Mouse (Mus musculus) lung, postnatal 14 days (tissue): ENCODE data around the gene Vwde.

Experiments
- DNase-seq: peaks from one replicate; pipeline ENCODE4 v3.0.0; 2021

Vwde gene

GRCm38 (mm10) chr6:13224596-13225227 is at the start of gene Vwde:
Vwde (minus strand) TSS chr6:13224965.
- no peak for DNase-seq

DNA sequence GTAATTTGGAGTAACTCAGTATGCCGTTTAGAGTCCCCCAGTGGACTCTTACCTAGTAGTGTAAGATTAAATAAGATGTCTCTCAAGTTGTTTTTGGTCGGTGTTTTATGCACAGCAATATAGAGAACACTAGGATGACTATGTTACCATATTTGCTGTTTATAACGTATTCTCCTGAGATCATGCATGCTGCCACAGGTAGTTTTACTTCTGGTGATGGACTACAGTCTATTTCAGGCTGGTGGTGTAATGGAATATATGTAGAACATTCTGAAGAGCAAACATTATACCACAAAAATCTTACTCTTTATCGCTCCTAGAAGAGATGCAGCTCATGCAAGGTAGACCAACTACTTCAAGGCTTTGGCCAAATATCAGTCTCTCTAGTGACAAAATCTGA is 30.6 kb upstream of the Vwde start:
- no peak for DNase-seq

GRCm38 (mm10) chr6:13248317-13248969 is 23.7 kb upstream of the Vwde start:
- DNase-seq: no peak

- no peak for DNase-seq
Measured at GRCm38 (mm10) chr6:13206157-13206556, 18.6 kb downstream of the Vwde start.

GRCm38 (mm10) chr6:13197486-13197885 is 27.3 kb downstream of the Vwde start:
- no peak for DNase-seq

GRCm38 (mm10) chr6:13186836-13187235 is 37.9 kb downstream of the Vwde start:
- no peak for DNase-seq

DNA sequence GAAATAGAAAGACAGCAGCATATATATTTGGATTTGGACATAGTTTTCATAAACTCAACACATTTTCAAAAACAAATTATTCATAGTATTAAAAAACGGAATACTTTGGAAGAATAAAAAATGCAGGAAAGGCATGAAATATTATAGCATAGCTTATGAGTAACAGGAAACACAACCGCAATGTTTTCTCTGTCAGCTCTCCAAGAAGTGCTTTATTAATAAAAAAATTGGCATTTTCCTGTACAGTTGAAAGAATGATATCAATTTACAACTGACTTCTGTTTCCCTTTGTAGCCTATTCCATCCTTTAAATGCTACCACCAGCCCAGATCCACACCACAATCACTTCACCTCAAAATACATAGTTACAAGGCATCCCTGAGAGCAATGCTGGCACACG is 44.7 kb downstream of the Vwde start:
- DNase-seq: no peak

GRCm38 (mm10) chr6:13169459-13170150 is 55.2 kb downstream of the Vwde start:
- DNase-seq: no peak

GRCm38 (mm10) chr6:13166240-13166937 is 58.4 kb downstream of the Vwde start:
- no peak for DNase-seq

DNA sequence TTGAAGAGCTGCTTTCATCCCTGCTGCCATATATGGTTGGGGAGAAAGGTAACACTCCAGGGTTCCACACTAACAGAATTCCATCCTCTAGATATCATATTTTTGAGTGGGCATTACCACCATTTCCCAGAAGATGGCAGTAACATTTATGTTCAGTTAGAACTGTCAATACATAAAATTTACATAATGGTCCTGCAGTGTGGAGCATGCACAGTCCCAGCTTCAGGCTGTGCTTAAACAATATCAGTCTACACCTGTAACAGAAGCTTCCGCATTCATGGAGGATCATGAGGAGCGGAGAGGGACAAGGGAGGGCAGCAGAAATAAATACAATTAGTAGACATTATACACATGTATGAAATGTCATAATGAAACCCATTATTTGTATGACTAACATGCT is 65.3 kb downstream of the Vwde start:
- DNase-seq: no peak

- no peak for DNase-seq
Measured at GRCm38 (mm10) chr6:13153888-13154697, 70.7 kb downstream of the Vwde start.

GRCm38 (mm10) chr6:13152062-13152640 is 72.6 kb downstream of the Vwde start:
- DNase-seq: peak; percentile 26

DNA sequence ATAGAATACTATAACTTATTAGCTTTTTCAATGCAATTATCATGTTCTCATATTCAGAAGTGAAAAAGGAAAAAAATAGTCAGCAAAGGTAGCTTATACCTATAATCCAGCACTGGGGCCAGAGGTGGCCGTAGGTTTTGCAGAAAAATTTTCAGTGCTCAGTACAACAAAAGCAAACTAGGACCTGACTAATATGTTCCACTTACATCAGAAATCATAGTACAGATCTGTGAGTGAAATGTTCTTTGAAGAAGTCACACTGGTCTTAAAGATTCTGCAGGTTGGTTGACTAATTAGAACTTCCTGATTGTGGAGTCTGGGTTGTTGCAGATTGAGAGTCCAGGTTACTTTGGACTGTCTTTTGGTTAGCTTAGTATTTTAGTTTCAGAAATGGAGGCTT is 87.5 kb downstream of the Vwde start:
- DNase-seq: no peak

DNA sequence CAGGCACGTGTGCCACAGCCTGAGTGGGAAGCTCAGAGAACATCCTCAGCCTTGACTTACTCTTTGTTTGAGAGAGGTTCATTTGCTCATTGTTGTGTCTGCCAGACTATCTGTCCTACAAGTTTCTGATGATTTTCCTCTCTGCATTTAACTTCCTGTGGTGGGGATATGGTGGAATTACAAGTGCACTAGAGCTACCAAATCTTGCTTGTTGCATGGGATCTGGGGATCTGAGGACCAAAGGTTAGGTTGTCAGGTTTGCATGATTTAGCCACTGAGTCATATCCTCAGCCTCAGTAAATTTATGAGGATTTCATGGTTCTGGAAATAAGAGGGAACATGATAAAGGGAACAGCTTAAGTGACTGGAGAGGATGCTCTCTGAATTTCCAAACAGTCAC is 116.1 kb downstream of the Vwde start:
- no peak for DNase-seq
